Mouse (Mus musculus) ZHBTc4 (cell line): Measurements from ENCODE around the gene Ccs.
"Not testable (repeated sequence)": the region's sequence is repeated elsewhere in the genome, so short reads cannot be mapped to it uniquely, and the experiment has no call there.

Experiments
- DNase-seq: peaks from one replicate; pipeline ENCODE4 v3.0.0-alpha.2; 2011; ENCODE audit warnings: low read depth, low spot score

The Ccs gene

GRCm38 (mm10) chr19:4836096-4836495, 3.0 kb downstream of the Ccs start:
- DNase-seq: peak; percentile 48

GRCm38 (mm10) chr19:4833977-4834376, 5.2 kb downstream of the Ccs start:
- DNase-seq: no peak

GRCm38 (mm10) chr19:4829156-4829555, 10.0 kb downstream of the Ccs start:
- DNase-seq: no peak

GRCm38 (mm10) chr19:4828444-4829114, 10.6 kb downstream of the Ccs start:
- peak; percentile 92 for DNase-seq

GRCm38 (mm10) chr19:4820678-4821303, 18.3 kb downstream of the Ccs start:
- DNase-seq: no peak

GRCm38 (mm10) chr19:4817182-4817835, 21.8 kb downstream of the Ccs start:
- DNase-seq: peak; percentile 81

GRCm38 (mm10) chr19:4813015-4813414, 26.1 kb downstream of the Ccs start:
- peak; percentile 90 for DNase-seq

- not testable (repeated sequence) for DNase-seq
These were observed 26.7 kb downstream of the Ccs start for GRCm38 (mm10) chr19:4812334-4812949.

- no peak for DNase-seq
These were observed 27.3 kb downstream of the Ccs start for GRCm38 (mm10) chr19:4811909-4812242.

- peak; percentile 100 for DNase-seq
These were observed 27.8 kb downstream of the Ccs start, which contains the start of the genes Gm21992 and Rbm14 for GRCm38 (mm10) chr19:4811063-4811908. TSS of gene Gm21992 (minus strand) at chr19:4811612. TSS of gene Rbm14 (minus strand) at chr19:4811634.

- no peak for DNase-seq
These were observed 28.4 kb downstream of the Ccs start for GRCm38 (mm10) chr19:4810746-4811062.

GRCm38 (mm10) chr19:4810309-4810708, 28.8 kb downstream of the Ccs start:
- peak; percentile 97 for DNase-seq

- DNase-seq: peak; percentile 71
These were observed 35.8 kb downstream of the Ccs start for GRCm38 (mm10) chr19:4803283-4803682.

- DNase-seq: no peak
These were observed 36.4 kb downstream of the Ccs start for GRCm38 (mm10) chr19:4802691-4803091.

GRCm38 (mm10) chr19:4799083-4799482, 40.0 kb downstream of the Ccs start:
- peak; percentile 57 for DNase-seq

- no peak for DNase-seq
These were observed 41.3 kb downstream of the Ccs start for GRCm38 (mm10) chr19:4797846-4798245.

GRCm38 (mm10) chr19:4795929-4796328, 43.2 kb downstream of the Ccs start:
- no peak for DNase-seq

GRCm38 (mm10) chr19:4793831-4794422, 45.2 kb downstream of the Ccs start, which contains the start of gene Rbm4:
TSS of gene Rbm4 (minus strand) at chr19:4793901.
- DNase-seq: peak; percentile 99

- peak; percentile 54 for DNase-seq
These were observed 45.8 kb downstream of the Ccs start for GRCm38 (mm10) chr19:4793281-4793830.

GRCm38 (mm10) chr19:4786313-4786712, 52.8 kb downstream of the Ccs start:
- no peak for DNase-seq

- DNase-seq: peak; percentile 51
These were observed 53.9 kb downstream of the Ccs start for GRCm38 (mm10) chr19:4785206-4785605.
